Mouse (Mus musculus) v-Abl transformed pro-B cells (cell line): ENCODE data around the gene Kcnj12.

Source experiments
- in situ Hi-C, 2 experiments: fragments of 400-800 bp; cut with MboI; formaldehyde crosslinking; loops; one replicate each; pipeline ENCODE4 v1.15.1; 2025; ENCODE audit not compliant: unreplicated experiment in 2 of 2

The Kcnj12 gene

DNA sequence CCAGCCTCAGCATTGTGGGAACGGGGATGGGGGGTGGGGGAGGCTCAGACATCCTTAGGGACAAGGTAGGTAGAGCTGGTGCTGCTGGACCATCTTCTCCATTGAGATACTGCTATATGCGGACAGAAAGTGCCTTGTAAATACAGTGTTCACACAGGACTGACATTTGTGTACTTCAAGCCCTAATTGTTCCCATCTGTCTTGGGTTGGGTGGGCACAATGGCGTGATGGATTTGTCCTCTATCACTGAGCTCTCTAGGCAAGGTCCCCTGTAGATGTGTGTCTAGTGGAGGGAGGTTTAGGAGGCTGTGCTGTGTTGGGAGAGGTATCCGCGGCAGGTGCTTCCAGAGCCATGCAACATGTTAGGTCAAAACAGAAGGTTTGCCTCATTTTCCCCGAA lies 2.0 kb downstream of the Kcnj12 start:
- in situ Hi-C loops: no loop called here

DNA sequence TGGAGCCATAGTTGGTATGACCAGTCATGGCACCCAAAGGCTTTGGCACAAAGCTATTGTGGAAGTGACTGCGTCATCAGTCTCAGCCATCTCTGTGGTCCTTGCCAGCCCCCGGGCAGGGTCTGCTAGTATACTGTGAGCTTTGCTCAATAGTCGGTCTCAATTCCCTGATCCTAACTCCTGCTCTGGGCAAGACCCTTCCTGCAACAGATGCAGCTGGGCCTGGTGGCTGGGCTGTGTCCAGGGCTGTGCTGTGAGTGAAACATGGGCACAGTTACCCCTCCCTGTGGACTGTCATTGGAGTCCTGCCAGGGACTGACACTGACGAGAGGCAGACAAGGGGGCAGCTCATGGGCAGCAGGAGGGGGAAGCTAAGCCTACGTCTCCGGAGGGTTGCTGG lies 2.6 kb downstream of the Kcnj12 start:
- in situ Hi-C loops: no loop called here

DNA sequence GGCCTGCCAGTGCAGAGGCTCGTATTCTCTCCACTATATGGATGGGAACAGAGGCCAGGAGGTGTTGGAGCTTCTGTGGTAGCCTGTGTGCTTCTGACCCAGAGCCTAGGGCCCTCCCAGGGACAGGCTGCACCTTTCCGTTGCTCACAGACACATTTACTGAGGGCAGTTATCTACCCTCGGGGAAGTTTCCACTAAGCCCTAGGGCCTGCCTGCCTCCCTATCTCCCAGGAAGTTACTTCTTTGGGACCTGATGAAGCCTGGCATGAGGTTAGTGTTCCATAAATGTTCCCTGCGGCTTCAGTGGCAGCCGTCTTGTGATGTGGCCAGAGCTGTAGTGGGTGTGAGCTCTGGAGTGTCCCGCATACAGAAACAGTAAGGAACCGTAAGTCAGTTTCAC lies 3.2 kb downstream of the Kcnj12 start:
- in situ Hi-C loops: no loop called here

DNA sequence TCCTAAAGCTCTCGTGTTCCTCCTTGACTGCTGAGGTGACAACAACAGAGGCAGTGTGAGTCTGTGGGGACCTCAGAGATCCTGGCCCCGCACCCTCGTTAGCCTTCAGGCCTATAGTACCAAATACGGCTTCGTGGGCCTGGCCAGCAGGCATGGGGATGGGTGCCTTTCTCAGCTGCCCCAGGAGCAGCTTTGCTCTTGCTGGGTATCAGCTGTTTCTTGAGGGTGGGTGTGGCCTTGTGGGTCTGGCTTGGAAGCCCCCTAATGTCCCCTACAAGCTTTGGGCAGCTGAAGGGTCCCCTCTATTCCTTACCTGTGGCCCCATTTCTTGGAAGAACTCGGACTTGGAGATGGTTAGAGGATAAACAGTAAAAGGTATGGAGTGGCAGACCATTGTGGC lies 4.0 kb downstream of the Kcnj12 start:
- in situ Hi-C loops: no loop called here

DNA sequence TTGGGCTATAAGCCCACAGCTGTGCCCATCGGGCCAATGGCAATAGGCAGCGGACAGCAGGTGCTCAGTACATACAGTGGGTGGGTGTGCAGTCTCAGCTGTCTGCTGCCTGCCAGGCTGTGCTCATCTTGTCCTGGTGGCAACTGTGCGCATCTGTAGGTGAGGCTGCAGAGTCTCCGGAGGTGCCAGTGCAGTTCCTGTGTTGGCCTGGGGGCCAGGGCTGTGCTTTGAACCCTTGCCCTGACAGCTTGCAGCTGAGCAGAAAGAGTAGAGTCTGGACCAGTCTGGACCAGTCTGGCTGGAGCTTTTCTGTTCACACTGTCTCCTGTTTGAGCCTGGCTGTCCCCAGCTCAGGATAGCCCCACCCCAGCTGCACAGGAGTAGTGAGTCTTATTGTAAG lies 4.8 kb downstream of the Kcnj12 start:
- in situ Hi-C loops: no loop called here

DNA sequence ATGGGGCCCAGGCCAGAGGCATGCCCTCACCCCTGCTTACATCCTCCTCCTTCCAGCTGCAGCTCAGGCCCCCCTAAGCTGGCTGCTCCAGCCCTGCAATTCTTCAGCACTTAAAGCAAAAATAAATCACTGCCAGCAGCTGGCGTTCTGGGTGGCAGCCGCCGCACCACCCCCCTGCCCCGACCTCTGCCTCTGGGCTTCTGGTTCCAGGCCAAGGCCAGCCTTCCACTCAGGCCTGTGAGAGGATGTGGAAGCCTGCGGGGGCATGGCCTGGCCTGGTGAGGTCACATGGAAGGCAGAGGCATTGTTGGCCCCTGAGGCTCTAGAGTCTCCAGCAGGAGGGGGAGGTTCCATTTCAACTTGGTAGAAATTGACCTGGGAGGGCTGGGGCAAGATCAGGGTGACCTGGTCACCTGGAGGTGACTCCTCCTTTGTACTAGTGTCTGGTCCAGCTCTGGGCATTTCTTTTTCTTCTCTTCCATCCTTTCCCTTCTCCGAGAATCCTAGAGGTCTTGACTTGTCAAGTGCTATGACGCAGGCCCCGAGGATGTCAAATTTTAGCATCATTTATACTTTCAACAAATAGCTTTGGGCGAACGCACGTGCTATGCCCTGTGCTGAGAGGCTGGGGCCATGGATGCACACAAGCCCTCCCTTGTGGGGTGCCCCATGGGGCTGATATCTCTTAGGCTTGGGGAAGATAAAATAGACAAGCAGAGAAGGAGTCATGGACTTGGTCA lies 6.0 kb downstream of the Kcnj12 start:
- in situ Hi-C loops: no loop called here

DNA sequence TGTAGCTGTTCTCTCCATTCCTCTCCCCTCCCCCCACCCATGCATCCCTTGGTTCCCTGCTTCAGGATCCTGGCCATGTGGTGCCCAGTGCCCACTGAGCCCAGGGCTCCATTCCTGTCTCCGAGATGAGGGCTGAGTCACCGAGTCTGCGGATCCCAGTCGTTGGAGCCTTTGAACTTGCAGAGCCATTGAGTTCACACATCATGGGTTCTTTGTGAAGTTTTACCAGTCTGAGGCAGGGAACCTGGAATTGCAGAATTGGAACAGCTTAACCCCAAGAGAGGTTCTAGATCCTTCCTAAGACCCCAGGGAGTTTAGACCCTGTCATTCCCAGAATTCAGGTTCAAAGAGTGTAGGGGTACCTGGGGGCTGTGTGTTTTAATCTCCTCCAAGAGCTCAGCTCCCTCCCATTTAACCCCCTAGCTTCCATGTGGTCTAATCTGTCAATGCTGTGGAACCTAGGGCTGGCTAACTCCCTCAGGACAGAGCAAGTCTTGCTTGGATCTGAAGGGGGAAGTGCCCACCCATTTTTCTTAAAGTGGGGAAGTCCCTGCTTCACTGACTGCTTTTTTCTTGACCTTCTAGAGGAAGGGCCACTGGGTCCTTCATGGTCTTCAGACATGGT lies 6.9 kb downstream of the Kcnj12 start:
- in situ Hi-C loops: no loop called here

DNA sequence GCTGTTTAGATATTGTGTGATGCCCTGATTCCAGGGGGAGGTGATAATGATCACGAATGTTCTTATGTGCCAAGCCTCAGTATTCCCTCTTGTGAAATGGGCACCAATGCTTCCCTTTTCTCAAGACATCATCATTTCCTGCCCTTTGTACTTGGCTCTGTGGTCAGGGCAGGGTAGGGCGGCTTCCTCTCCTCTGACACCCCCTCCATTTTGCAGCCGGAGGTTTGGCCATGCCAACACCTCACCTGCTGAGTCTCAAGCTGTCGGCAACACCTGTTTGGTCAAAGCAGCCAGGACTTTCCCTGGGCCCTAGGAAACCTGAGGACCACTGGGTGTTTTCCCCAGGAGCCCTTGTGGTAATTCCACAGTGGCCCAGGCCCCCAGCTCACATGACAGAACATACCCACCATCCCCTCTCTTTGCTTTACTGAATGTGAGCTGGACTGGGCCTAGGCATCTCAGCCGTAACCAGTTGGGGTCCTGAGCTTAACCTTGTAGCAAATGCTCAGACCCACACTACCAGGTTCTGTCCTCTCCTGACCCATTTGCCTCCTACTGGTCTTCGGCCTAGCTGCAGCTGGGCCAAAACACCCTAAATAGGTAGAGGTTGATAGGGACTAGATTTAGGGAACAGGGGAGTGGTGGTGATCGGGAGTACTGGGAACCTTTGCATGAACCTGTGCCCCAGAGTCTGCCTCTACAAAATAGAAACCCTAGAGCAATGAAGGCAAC lies 7.7 kb downstream of the Kcnj12 start:
- in situ Hi-C loops: no loop called here

DNA sequence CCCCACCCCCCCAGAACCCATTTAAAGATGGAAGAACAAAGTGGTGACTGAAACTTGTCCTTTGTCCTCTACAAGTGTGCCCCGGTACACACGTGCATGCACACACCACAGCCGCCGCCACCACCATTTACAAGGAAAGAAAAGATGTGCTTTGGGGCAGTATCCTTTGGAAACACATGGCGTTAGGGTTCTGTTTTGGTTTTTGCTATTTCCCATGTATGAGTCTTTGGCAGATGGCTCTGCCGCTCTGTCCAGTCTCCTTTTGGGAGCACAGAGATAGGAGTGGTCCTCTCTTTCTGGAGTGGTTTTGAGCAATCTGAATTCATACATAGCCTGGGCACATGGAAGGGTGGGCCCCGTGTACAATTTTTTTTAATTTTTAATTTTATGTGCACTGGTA lies 8.8 kb downstream of the Kcnj12 start:
- in situ Hi-C loops: no loop called here

DNA sequence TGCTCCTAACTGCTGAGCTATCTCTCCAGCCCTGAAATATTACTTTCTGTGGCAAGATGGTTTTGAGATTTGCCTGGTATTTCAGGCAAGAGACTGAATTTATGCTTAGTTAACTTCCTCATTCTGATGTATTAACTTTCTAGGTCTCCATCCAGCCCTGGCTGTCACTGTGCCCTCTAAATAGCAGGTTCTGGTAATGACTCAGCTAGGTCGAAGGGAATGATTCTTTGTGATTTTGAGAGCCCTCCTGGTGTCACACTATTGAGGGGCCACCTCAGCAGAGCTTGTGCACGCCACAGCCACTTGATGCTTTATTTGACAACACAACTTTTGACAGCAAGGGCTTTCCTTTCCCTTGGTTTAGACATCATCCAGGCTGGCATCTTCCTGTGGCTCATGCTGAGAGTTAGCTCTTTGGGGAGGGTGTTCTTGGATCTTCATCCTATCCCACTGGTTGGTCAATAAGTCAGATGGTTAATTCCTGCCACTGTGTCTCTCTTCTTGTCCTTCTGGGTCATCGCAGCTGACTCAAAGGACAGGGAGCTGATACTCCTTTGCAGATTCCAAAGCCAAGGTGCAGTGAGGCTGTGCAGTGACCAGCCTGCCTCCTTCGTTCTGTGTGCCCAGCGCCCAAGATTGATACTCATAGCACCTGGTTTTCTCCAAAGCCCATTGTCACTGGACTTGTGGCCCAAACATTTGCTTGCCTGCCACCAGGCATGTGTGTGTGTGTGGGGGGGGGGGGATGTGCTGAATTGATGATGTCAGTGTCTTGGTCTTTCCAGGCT lies 9.5 kb downstream of the Kcnj12 start:
- in situ Hi-C loops: no loop called here

DNA sequence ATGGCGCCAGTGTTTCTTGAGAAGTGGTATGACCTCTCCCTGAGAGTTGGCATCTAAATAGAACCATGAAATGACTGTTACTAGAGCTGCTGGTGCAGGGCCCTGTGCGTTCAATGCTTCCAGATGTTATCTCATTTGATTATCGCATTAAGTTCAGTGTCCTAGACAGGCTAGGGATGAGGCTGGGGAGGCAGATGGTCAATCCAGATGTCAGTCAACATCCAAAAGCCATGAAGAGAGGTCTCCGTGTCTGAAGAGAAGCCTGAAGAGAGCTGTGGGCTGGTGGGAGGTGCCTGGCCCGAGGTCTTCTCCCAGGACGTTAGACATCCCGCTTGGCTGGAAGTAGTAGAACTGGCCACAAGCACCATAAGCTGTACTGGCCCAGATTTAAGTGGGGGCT lies 10.1 kb downstream of the Kcnj12 start:
- in situ Hi-C loops: no loop called here

DNA sequence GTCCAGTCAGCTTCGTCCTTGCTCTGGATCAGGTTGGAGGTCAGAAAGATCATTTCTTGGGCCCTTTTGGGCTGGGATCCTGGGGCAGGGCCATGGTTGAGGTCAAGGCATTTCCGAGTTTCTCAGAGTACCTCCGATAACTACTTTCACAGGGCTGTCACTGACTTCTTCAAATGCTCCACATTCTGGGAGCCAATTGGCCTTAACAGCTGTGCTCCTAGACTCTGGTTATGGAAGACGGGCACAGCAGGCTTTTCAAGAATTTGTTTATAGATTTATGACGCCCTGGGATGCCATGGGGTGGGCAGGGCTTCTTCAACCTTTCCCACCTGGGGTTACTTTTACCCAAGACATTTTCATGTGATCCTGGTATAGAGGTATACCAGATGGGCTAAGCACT lies 10.8 kb downstream of the Kcnj12 start:
- in situ Hi-C loops: no loop called here

DNA sequence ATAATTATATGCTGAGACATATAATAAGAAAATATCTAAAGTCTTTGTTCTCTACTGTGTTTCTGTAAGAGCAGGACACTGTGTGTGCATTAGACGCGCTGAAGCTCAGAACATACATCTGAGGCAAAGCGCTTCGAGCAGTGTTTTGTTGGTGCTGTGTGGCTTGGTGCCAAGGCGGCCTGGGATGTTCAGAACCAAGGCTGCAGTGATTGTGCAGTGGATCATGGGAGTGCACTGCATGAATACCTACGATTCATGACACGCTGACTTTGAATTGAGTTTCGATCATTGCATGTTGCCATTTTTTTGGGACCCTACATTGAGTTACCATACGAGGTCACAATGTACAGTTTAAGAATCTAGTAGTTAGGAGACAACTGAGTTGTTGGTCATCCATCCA lies 14.3 kb downstream of the Kcnj12 start:
- in situ Hi-C loops: no loop called here

DNA sequence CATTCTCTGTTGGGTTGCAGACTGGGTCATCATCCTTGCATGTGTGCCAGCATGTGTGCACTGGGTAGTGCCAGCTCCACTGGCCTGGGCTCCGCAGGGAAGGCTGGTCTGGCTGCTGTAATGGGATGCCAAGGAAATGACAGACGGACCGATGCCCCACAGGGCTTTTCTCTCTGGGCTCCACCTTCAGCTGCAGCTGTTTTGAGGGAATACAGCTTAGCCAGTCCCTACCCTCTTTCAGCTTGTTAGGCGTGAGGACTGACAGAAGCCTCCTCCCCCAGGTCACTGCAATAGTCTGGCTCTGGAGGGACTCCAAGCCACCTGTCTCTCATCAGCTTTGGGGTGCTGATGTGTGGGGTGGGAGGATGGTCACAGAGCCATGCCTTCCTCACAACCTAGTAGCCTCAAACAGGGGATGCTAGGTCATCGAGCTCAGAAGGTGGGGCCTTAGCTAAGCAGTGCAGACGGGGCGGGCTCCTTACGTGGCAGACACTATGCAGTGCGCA lies 16.0 kb downstream of the Kcnj12 start:
- in situ Hi-C loops: no loop called here

DNA sequence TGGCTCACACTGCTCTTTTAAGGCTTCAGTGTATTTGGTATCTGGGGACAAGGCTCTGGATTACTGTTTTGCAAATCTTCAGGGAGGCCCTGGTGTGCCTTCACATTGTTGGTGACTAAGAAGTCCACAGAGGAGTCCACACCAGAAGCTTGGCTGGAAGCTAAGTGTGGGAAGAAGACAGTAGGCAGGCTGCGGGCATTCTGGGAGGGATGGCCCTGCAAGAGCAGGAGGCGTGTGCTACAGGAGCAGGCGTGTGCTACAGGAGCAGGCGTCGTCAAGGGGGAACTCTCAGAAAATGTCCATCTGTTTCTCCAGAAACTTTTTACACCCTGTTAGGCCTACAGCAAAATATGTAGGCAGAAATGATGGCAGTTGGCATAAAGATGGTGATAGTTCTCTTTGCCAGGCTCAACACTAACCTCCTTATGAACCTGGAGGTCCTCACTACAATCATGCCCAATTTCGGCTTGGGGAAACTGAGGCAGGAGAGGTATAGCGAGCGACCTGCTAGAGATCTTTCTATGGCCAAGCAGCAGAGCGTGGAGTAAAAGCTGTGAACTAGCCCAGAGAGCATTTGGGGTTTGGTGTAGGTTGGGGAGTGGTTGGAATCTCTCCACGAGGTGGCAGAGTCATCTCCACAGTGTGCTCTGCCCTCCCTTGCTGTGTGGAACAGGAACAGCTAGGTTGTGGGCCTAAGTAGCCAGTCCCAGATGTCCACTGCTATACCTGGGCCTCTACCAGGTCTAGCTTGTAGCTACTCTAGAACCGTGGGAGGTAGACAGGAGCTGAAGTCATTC lies 18.7 kb downstream of the Kcnj12 start:
- in situ Hi-C loops: loop anchor here (5.0 to 10.0 kb wide), 2 partner anchors 51 to 54 kb away; no protein-coding TSS in a partner anchor

DNA sequence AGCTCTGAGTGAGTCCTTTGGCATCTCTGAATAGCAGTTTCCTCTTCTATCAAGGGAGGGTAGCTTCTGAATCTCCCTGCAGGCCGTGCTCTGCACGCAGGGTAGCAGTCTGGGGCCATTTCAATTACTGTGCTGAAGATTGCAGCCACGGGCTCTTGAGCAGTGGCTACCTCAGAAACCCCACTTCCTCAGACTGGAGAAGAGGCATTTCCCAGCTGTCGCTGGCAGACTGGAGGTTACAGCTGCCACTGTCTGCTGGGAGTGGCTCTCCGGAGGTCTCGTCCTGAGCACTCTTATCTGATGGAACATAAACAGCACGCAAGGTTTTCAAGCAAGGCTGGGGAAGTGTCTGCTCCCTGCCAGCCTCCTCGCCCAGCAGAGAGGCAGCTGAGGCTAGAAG lies 20.2 kb downstream of the Kcnj12 start:
- in situ Hi-C loops: loop anchor here (5.0 to 10.0 kb wide), 2 partner anchors 50 to 52 kb away; no protein-coding TSS in a partner anchor

DNA sequence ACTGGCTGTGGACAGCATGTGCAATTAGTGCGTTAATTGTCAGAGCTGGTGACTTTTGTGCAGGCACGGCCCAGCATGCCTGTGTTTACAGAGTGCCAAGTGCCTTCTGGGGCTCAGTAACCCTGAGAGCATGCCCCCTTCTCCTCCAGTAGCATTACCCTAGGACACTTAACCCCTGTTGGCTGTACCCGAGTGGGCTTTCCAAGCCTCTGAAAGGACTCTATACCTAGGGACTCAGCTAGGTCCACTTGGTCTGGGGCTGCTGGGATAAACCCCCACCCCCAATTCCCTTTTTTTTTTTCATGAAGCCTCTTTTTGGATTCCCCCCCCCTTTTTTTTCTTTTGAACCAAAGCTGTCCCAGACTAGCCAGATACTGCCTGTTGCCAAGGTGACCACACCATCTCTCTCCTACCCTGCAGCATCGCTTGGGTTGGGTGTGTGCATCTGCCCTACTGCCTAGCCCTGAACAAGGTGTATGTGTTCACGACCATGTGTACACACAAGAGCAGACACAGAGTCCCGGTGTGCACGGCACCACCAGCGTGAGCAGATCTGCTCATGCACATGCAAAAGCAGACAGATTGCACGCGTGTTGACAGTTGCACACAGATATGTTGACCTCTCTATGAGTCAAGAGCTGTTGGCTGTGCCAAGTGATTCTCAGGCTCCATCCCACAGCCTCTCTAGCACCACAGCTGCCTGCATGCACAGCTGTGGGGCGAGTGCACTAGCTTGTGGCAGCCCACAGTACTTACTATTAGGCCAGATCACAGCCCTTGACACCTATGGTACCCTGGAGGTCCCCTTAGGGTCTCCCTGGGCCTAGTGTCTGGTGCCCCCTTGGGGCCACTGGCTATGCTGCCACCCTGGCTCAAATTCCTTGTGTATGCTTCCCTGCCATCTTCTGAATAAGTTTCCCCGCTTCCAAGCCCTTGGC lies 21.0 kb downstream of the Kcnj12 start:
- in situ Hi-C loops: loop anchor here (5.0 to 10.0 kb wide), 2 partner anchors 49 to 51 kb away; no protein-coding TSS in a partner anchor

DNA sequence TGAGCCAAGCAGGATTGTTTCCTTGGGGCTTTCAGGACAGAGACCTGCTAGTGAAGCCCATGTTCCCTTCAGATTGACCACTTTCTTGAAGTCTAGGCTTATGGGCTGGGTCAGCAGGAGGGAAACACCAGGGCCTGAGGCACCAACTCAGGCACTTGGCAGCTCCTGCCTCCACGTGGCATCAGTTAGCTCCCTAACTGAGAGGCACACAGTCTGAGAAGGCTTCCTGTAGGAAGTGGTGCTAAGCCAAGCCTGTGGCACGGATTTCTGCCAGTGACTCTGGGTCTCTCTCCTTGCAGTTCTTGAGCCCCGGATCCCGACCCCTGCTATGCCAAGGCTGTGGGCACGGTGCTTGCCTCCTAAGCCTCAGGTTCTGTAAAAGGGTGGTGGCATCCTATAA lies 22.4 kb downstream of the Kcnj12 start:
- in situ Hi-C loops: loop anchor here (5.0 to 10.0 kb wide), 2 partner anchors 48 to 50 kb away; no protein-coding TSS in a partner anchor

DNA sequence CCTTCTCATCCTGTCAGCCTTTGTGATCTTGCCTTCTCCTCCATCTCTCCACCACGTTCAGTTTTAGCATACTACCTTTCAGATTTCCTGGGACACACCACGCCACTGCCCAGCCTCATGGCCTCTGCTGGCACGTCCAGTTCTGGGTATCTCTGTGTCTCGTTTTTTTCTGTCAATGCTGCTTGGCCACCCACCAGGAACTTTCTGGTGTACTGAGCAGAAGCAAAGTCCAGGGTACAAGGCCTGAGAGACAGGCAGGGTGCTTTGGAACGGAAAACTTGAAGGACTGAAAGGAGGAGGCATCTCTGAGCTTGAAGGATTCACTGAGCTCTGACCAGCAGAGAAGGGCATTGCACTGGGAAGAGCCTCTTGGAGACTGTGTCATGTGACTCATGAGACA lies 25.1 kb downstream of the Kcnj12 start:
- in situ Hi-C loops: loop anchor here in 1 of 2 experiments (10.0 kb wide), 1 partner anchor 47 kb away; no protein-coding TSS in a partner anchor
